Mouse (Mus musculus) CH12.LX (cell line): ENCODE measurements around the gene Impg1. TPM values are rescaled to one million over a fixed set of nuclear protein-coding genes. Genes with fewer than 3 reads are reported as not detected.

Experiments
- DNase-seq: peaks from one replicate; pipeline ENCODE4 v3.0.0-alpha.2; 2013; ENCODE audit errors: extremely low read depth
- H3K27ac ChIP-seq: 2 replicates; pipeline ENCODE4 v1.5.1; 2012; ENCODE audit warnings: low read depth, mild to moderate bottlenecking, control low read depth, moderate library complexity; ENCODE audit not compliant: insufficient read depth
- H3K27me3 ChIP-seq: replicated peaks from 2 replicates; pipeline ENCODE3; 2012; ENCODE audit warnings: inconsistent platforms
- H3K36me3 ChIP-seq, 2 experiments: replicated peaks in 1 of 2; 2 replicates each; pipeline versions ENCODE3 to v1.6.1; 2012; ENCODE audit warnings: inconsistent platforms in 1 of 2, low read length in 1 of 2, mild to moderate bottlenecking in 1 of 2, mixed read lengths in 1 of 2, moderate library complexity in 1 of 2; ENCODE audit not compliant: control insufficient read depth in 1 of 2, insufficient read depth in 1 of 2
- H3K4me1 ChIP-seq, 2 experiments: 2 replicates each; pipeline ENCODE4 v1.6.1; 2012; ENCODE audit warnings: inconsistent platforms in 1 of 2, moderate library complexity in 1 of 2; ENCODE audit not compliant: insufficient read depth in 2 of 2, control insufficient read depth in 1 of 2
- H3K4me2 ChIP-seq: 2 replicates; pipeline ENCODE4 v1.6.1; 2012; ENCODE audit warnings: low read depth, mild to moderate bottlenecking, control low read depth; ENCODE audit not compliant: poor library complexity, insufficient read depth, severe bottlenecking
- H3K4me3 ChIP-seq, 3 experiments: fragments of 150-350 bp in 1 of 3; sonication (generic) in 1 of 3; replicated peaks in 1 of 3; 2 replicates each; pipeline versions ENCODE3 to v1.5.1; 2011 to 2012; ENCODE audit warnings: low read depth in 2 of 3, low read length in 2 of 3, mild to moderate bottlenecking in 2 of 3, moderate library complexity in 2 of 3, control low read depth in 1 of 3, improper control_type of control experiment in 1 of 3, inconsistent platforms in 1 of 3, mixed read lengths in 1 of 3; ENCODE audit not compliant: poor library complexity in 1 of 3
- H3K79me2 ChIP-seq: replicated peaks from 2 replicates; pipeline ENCODE4 v1.6.1; 2012; ENCODE audit warnings: mild to moderate bottlenecking, moderate library complexity; ENCODE audit not compliant: control insufficient read depth, poor library complexity, insufficient read depth, severe bottlenecking; ENCODE audit errors: extremely low read depth
- H3K9ac ChIP-seq: 2 replicates; pipeline ENCODE4 v1.6.1; 2012; ENCODE audit warnings: low read depth, mild to moderate bottlenecking, control low read depth, moderate library complexity; ENCODE audit not compliant: insufficient read depth
- H3K9me3 ChIP-seq: replicated peaks from 2 replicates; pipeline ENCODE3; 2012; ENCODE audit warnings: low read length, inconsistent platforms, mixed read lengths
- BHLHE40 ChIP-seq: IDR thresholded peaks from 2 replicates; pipeline ENCODE4 v1.6.1; 2011; ENCODE audit warnings: mild to moderate bottlenecking, low read depth, low read length, improper control_type of control experiment
- CHD1 ChIP-seq: IDR thresholded peaks from 2 replicates; pipeline ENCODE4 v1.6.1; 2012; ENCODE audit warnings: low read depth, low read length, improper control_type of control experiment, inconsistent platforms
- EP300 ChIP-seq: IDR thresholded peaks from 2 replicates; pipeline ENCODE4 v1.6.1; 2011; ENCODE audit warnings: low read length, improper control_type of control experiment
- ETS1 ChIP-seq: conservative IDR thresholded peaks from 2 replicates; pipeline ENCODE4 v1.6.1; 2012; ENCODE audit warnings: low read depth, mild to moderate bottlenecking, inconsistent platforms, low read length, improper control_type of control experiment, moderate library complexity
- GABPA ChIP-seq: IDR thresholded peaks from 2 replicates; pipeline ENCODE4 v1.6.1; 2012; ENCODE audit warnings: low read depth, low read length, improper control_type of control experiment, inconsistent platforms; ENCODE audit not compliant: insufficient replicate concordance
- HCFC1 ChIP-seq: IDR thresholded peaks from 2 replicates; pipeline ENCODE4 v1.6.1; 2012; ENCODE audit warnings: low read depth, mild to moderate bottlenecking, inconsistent platforms, low read length, improper control_type of control experiment
- IRF4 ChIP-seq: IDR thresholded peaks from 2 replicates; pipeline ENCODE4 v1.6.1; 2014; ENCODE audit warnings: low read depth, mild to moderate bottlenecking, inconsistent platforms, low read length, improper control_type of control experiment
- JUND ChIP-seq: conservative IDR thresholded peaks from 2 replicates; pipeline ENCODE4 v1.6.1; 2011; ENCODE audit warnings: low read depth, low read length, improper control_type of control experiment
- KAT2A ChIP-seq: IDR thresholded peaks from 2 replicates; pipeline ENCODE4 v1.6.1; 2012; ENCODE audit warnings: low read length, improper control_type of control experiment, inconsistent platforms; ENCODE audit not compliant: insufficient replicate concordance
- MAFK ChIP-seq: IDR thresholded peaks from 2 replicates; pipeline ENCODE4 v1.6.1; 2011; ENCODE audit warnings: low read length, improper control_type of control experiment; ENCODE audit not compliant: insufficient replicate concordance
- MAX ChIP-seq: IDR thresholded peaks from 2 replicates; pipeline ENCODE4 v1.6.1; 2011; ENCODE audit warnings: low read length, improper control_type of control experiment
- MAZ ChIP-seq: IDR thresholded peaks from 2 replicates; pipeline ENCODE4 v1.6.1; 2012; ENCODE audit warnings: low read depth, mild to moderate bottlenecking, inconsistent platforms, low read length, improper control_type of control experiment, moderate library complexity
- MEF2A ChIP-seq: IDR thresholded peaks from 2 replicates; pipeline ENCODE4 v1.6.1; 2014; ENCODE audit warnings: low read depth, mild to moderate bottlenecking, inconsistent platforms, low read length, improper control_type of control experiment, borderline replicate concordance
- MXI1 ChIP-seq: IDR thresholded peaks from 2 replicates; pipeline ENCODE4 v1.6.1; 2011; ENCODE audit warnings: mild to moderate bottlenecking, low read depth, low read length, improper control_type of control experiment
- NELFE ChIP-seq: IDR thresholded peaks from 2 replicates; pipeline ENCODE4 v1.6.1; 2011; ENCODE audit warnings: low read depth, low read length, improper control_type of control experiment
- PAX5 ChIP-seq: IDR thresholded peaks from 2 replicates; pipeline ENCODE4 v1.6.1; 2012; ENCODE audit warnings: low read length, inconsistent platforms, mixed read lengths
- POLR2A ChIP-seq: IDR thresholded peaks from 2 replicates; pipeline ENCODE4 v1.6.1; 2011; ENCODE audit warnings: low read depth, mild to moderate bottlenecking, improper control_type of control experiment, low read length
- RCOR1 ChIP-seq: conservative IDR thresholded peaks from 2 replicates; pipeline ENCODE4 v1.6.1; 2012; ENCODE audit warnings: low read depth, mild to moderate bottlenecking, inconsistent platforms, low read length, improper control_type of control experiment
- SIN3A ChIP-seq: IDR thresholded peaks from 2 replicates; pipeline ENCODE4 v1.6.1; 2012; ENCODE audit warnings: low read length, improper control_type of control experiment, inconsistent platforms
- TBP ChIP-seq: conservative IDR thresholded peaks from 2 replicates; pipeline ENCODE4 v1.6.1; 2011; ENCODE audit warnings: low read depth, low read length, improper control_type of control experiment
- TCF12 ChIP-seq: IDR thresholded peaks from 2 replicates; pipeline ENCODE4 v1.6.1; 2014; ENCODE audit warnings: low read depth, mild to moderate bottlenecking, inconsistent platforms, low read length, improper control_type of control experiment
- UBTF ChIP-seq: IDR thresholded peaks from 2 replicates; pipeline ENCODE4 v1.6.1; 2012; ENCODE audit warnings: low read depth, mild to moderate bottlenecking, inconsistent platforms, low read length, improper control_type of control experiment, moderate library complexity
- USF1 ChIP-seq: IDR thresholded peaks from 2 replicates; pipeline ENCODE4 v1.6.1; 2014; ENCODE audit warnings: low read depth, mild to moderate bottlenecking, inconsistent platforms, low read length, improper control_type of control experiment
- ZKSCAN1 ChIP-seq: IDR thresholded peaks from 2 replicates; pipeline ENCODE4 v1.6.1; 2012; ENCODE audit warnings: low read depth, inconsistent platforms, low read length, improper control_type of control experiment, borderline replicate concordance
- ZMIZ1 ChIP-seq: IDR thresholded peaks from 2 replicates; pipeline ENCODE4 v1.6.1; 2012; ENCODE audit warnings: low read depth, mild to moderate bottlenecking, inconsistent platforms, low read length, improper control_type of control experiment
- ZNF384 ChIP-seq: IDR thresholded peaks from 2 replicates; pipeline ENCODE4 v1.6.1; 2012; ENCODE audit warnings: low read depth, low read length, improper control_type of control experiment, inconsistent platforms
- dilution Hi-C: fragments of 300-500 bp; cut with MboI; formaldehyde crosslinking; loops from 2 replicates; pipeline ENCODE4 v1.14.3; 2020; ENCODE audit warnings: low sequenced_read_pairs; ENCODE audit not compliant: extremely low pct_unique_long_range_greater_than_20kb, extremely low pct_ligation_motif_present
- in situ Hi-C: fragments of 300-500 bp; cut with MboI; formaldehyde crosslinking; loops from 3 replicates; pipeline ENCODE4 v1.14.3; 2019; ENCODE audit warnings: low sequenced_read_pairs, low pct_ligation_motif_present, low pct_unique_long_range_greater_than_20kb, mixed read lengths
- polyA plus RNA-seq: library from polyadenylated mRNA; unstranded; fragments of >175 nt; gene quantifications from 2 replicates; pipeline ENCODE4 v1.2.1, GENCODE M21; 2012; ENCODE audit warnings: low read depth; ENCODE audit not compliant: insufficient read length
- total RNA-seq, 2 experiments: library from RNA; depleted of rRNA; stranded (reverse); fragments of 300-350 nt in 1 of 2; fragments of >200 nt in 1 of 2; gene quantifications; 2 replicates each; pipeline ENCODE4 v1.2.3; 2012 to 2014

Impg1 gene
- total and polyA plus RNA-seq, 3 experiments, result 0.13 to 0.90 (median 0.42) TPM

DNA sequence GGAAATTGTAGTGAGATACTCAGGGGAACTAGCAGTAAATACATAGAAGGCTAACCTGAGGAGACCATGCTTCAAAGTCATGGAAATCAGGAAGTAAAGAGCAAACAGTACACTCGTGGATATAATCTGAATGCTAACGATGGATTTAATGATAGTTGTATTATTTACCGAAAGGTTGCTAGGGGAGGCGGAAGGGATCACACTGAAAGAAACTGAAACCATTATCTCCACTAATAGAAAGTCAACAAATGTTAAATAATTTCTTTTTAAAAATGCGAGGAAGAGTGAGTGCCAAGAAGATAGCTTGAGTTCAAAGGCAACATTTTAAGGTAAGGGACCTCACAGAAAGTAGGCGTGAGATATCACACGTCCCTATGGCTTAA lies 114.0 kb downstream of the Impg1 start:
- Histone ChIP-seq H3K27me3 (no peaks in the 10 kb centered on the region), H3K4me1 (peaks cover 4 to 36% of the 10 kb centered on the region in 2 experiments; a peak in 3 of 4 replicates), H3K36me3 (no peaks in the 10 kb centered on the region), H3K9me3 (no peaks in the 10 kb centered on the region), H3K9ac (no peak overlapping the region), H3K4me3 (no peak overlapping the region), H3K27ac (no peak overlapping the region)
- DNase-seq, result no peak
- in situ Hi-C loops (no loop called here), dilution Hi-C loops (no loop called here)
- TF ChIP-seq EP300 (peak; percentile 23; the same call in 1 of the 2 replicates), JUND (no peak), PAX5 (no peak), ZMIZ1 (no peak), UBTF (no peak), TBP (0 out of 2 replicates have a peak, but pooled peaks have one; percentile 1), SIN3A (no peak), HCFC1 (no peak)
- TF ChIP-seq, all 38 proteins: peak for 2
- no peaks in the 10 kb centered on the region for H3K79me2 ChIP-seq
- H3K4me2 ChIP-seq, result peak overlapping the region; percentile 64

- Histone ChIP-seq H3K4me1 (peaks cover 6 to 61% of the 10 kb centered on the region in 2 experiments), H3K27ac (no peak overlapping the region)
These were observed 120.8 kb downstream of the Impg1 start for GRCm38 (mm10) chr9:80344451-80345000.

GRCm38 (mm10) chr9:80342520-80342919 lies 122.8 kb downstream of the Impg1 start:
- DNase-seq, result peak; percentile 38
- H3K36me3 ChIP-seq, result no peaks in the 10 kb centered on the region
- no peaks in the 10 kb centered on the region for H3K79me2 ChIP-seq
- H3K27me3 ChIP-seq, result no peaks in the 10 kb centered on the region
- no peak overlapping the region for H3K4me3 ChIP-seq
- no peaks in the 10 kb centered on the region for H3K9me3 ChIP-seq
- no peak overlapping the region for H3K27ac ChIP-seq
- in situ Hi-C loops, result no loop called here
- peak overlapping the region; percentile 92; the same call in 1 of the 2 replicates for H3K4me2 ChIP-seq
- dilution Hi-C loops, result no loop called here
- H3K9ac ChIP-seq, result no peak overlapping the region
- H3K4me1 ChIP-seq, result peaks cover 4 to 54% of the 10 kb centered on the region in 2 experiments
- TF ChIP-seq GABPA (no peak), ETS1 (no peak), KAT2A (no peak), POLR2A (no peak), HCFC1 (no peak), TBP (no peak), IRF4 (peak; percentile 25; the same call in 1 of the 2 replicates), ZKSCAN1 (no peak), EP300 (no peak), PAX5 (no peak), CHD1 (no peak), MXI1 (no peak), MAZ (no peak), USF1 (no peak), BHLHE40 (peak; percentile 43; the same call in 1 of the 2 replicates), NELFE (no peak), TCF12 (no peak), MAFK (no peak), MAX (peak; percentile 86)

More at GRCm38 (mm10) chr9:80344451-80345000, 120.8 kb downstream of the Impg1 start:
- dilution Hi-C loops, result no loop called here
- H3K9me3 ChIP-seq, result no peaks in the 10 kb centered on the region
- H3K4me2 ChIP-seq, result 0 out of 2 replicates have a peak overlapping the region, but pooled peaks have one; percentile 25
- in situ Hi-C loops, result no loop called here
- peak; percentile 77 for DNase-seq
- H3K4me3 ChIP-seq, result no peak overlapping the region
- no peaks in the 10 kb centered on the region for H3K27me3 ChIP-seq
- no peak overlapping the region for H3K9ac ChIP-seq
- no peaks in the 10 kb centered on the region for H3K79me2 ChIP-seq
- no peaks in the 10 kb centered on the region for H3K36me3 ChIP-seq
- TF ChIP-seq ZNF384 (peak; percentile 93), HCFC1 (no peak), MEF2A (no peak), RCOR1 (no peak), MXI1 (no peak), MAX (no peak)
